Mouse (Mus musculus) Muller cell, postnatal 12 days (primary cell): ENCODE results near the gene Erc2.
A peak's percentile ranks its signal among the peaks of the same experiment; 100 is the strongest.

Experiments used
- DNase-seq: peaks from one replicate; pipeline ENCODE4 v3.0.0-alpha.2; 2015; ENCODE audit errors: inconsistent ontology term

Erc2 gene

GRCm38 (mm10) chr14:27667016-27667852 is 45.0 kb downstream of the Erc2 start:
- no peak for DNase-seq

- DNase-seq = no peak
Observed at GRCm38 (mm10) chr14:27668151-27668550, 45.9 kb downstream of the Erc2 start.

- DNase-seq = no peak
Observed at GRCm38 (mm10) chr14:27669939-27670338, 47.7 kb downstream of the Erc2 start.

GRCm38 (mm10) chr14:27672761-27673160 is 50.5 kb downstream of the Erc2 start:
- DNase-seq = no peak

GRCm38 (mm10) chr14:27674096-27674495 is 51.9 kb downstream of the Erc2 start:
- no peak for DNase-seq

- no peak for DNase-seq
Observed at GRCm38 (mm10) chr14:27674561-27674960, 52.3 kb downstream of the Erc2 start.

- no peak for DNase-seq
Observed at GRCm38 (mm10) chr14:27675071-27675470, 52.8 kb downstream of the Erc2 start.

- no peak for DNase-seq
Observed at GRCm38 (mm10) chr14:27682368-27683052, 60.3 kb downstream of the Erc2 start.

GRCm38 (mm10) chr14:27695781-27696180 is 73.6 kb downstream of the Erc2 start:
- peak; percentile 83 for DNase-seq

GRCm38 (mm10) chr14:27717364-27717763 is 95.1 kb downstream of the Erc2 start:
- no peak for DNase-seq

- DNase-seq = no peak
Observed at GRCm38 (mm10) chr14:27719601-27720000, 97.4 kb downstream of the Erc2 start.

GRCm38 (mm10) chr14:27720944-27721343 is 98.7 kb downstream of the Erc2 start:
- no peak for DNase-seq

- DNase-seq = no peak
Observed at GRCm38 (mm10) chr14:27721759-27722158, 99.5 kb downstream of the Erc2 start.

- no peak for DNase-seq
Observed at GRCm38 (mm10) chr14:27727541-27727940, 105.3 kb downstream of the Erc2 start.

- no peak for DNase-seq
Observed at GRCm38 (mm10) chr14:27731086-27731485, 108.9 kb downstream of the Erc2 start.

GRCm38 (mm10) chr14:27739436-27739835 is 117.2 kb downstream of the Erc2 start:
- DNase-seq = no peak

GRCm38 (mm10) chr14:27741248-27741916 is 119.2 kb downstream of the Erc2 start:
- DNase-seq = peak; percentile 50

- peak; percentile 61 for DNase-seq
Observed at GRCm38 (mm10) chr14:27754340-27754739, 132.1 kb downstream of the Erc2 start.

GRCm38 (mm10) chr14:27756901-27757300 is 134.7 kb downstream of the Erc2 start:
- no peak for DNase-seq

- DNase-seq = no peak
Observed at GRCm38 (mm10) chr14:27758230-27758629, 136.0 kb downstream of the Erc2 start.

- DNase-seq = no peak
Observed at GRCm38 (mm10) chr14:27759069-27759628, 136.9 kb downstream of the Erc2 start.

- DNase-seq = peak; percentile 30
Observed at GRCm38 (mm10) chr14:27759982-27760381, 137.8 kb downstream of the Erc2 start.
